Mouse (Mus musculus) regulatory T cell (primary cell): Measurements from ENCODE around the gene Tha1.

ENCODE experiments used
- in situ Hi-C: fragments of 300-600 bp; cut with MboI, MseI; formaldehyde crosslinking; loops from one replicate; pipeline ENCODE4 v1.15.1; 2025; ENCODE audit warnings: high pct_unique_total_duplicates

Gene Tha1

DNA sequence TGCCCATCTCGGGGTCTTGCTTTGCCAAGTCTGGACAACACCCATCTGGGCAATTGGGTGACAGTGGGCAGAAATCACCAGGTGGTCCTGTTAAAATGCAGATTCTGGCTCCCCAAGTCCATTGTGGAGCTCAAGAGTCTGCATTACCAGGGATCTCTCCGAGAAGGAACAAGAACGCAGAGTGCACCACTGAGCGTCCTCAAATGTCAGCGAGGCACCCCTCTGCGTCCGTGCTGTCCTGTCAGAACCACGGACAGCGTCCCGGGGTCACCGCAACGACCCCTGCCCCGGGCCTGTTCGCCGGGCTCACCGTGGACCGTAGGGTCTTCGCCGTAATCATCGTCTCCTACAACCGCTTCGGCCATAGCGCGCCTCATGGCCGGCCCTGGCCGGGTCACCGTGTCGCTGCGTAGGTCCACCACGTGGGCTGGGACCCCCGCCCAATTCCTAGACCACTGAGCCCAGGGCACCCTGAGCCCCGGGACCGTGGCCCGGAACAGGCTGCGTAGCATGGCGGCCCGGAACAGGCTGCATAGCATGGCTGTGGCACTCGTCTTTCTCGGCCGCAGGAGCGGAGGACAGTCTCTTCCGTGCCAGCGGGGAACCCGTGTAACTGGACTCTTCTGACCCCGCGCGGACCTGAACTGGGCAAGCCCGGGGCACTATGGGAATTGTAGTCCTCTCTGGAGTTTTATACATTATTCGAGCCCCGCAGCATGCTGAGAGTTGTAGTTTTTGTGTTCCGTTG, at the start of gene Tha1:
Gene Tha1 (minus strand): TSS at position 621 of the 748 bp plus-strand sequence.
- in situ Hi-C loops: loop anchor here (5.0 to 25.0 kb wide), 3 partner anchors 94 to 214 kb away; no protein-coding TSS in a partner anchor

GRCm38 (mm10) chr11:117919211-117919610, 45.9 kb upstream of the Tha1 start:
- in situ Hi-C loops: loop anchor here (5.0 kb wide), 2 partner anchors 43 to 103 kb away; no protein-coding TSS in a partner anchor

- in situ Hi-C loops: loop anchor here (5.0 kb wide), 2 partner anchors 44 to 104 kb away; no protein-coding TSS in a partner anchor
Measured at GRCm38 (mm10) chr11:117918541-117918940, 45.3 kb upstream of the Tha1 start.

- in situ Hi-C loops: loop anchor here (5.0 kb wide), 2 partner anchors 46 to 106 kb away; no protein-coding TSS in a partner anchor
Measured at GRCm38 (mm10) chr11:117915837-117916236, 42.6 kb upstream of the Tha1 start.

DNA sequence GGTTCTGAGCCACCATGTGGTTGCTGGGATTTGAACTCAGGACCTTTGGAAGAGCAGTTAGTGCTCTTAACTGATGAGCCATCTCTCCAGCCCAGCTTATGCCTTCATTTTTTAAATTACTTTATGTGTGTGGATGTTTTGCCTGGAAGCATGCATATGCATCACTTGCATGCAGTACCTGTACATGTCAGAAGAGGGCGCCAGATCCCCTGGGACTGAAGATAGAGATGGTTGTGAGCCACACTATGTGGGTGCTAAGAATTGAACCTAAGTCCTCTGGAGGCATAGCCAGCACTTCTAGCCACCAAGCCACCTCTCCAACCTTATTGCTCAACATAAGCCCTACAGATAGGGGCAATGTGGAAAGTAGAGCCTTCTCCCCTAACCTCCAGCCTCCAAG, 42.1 kb upstream of the Tha1 start:
- in situ Hi-C loops: loop anchor here (5.0 kb wide), 2 partner anchors 47 to 107 kb away; no protein-coding TSS in a partner anchor

DNA sequence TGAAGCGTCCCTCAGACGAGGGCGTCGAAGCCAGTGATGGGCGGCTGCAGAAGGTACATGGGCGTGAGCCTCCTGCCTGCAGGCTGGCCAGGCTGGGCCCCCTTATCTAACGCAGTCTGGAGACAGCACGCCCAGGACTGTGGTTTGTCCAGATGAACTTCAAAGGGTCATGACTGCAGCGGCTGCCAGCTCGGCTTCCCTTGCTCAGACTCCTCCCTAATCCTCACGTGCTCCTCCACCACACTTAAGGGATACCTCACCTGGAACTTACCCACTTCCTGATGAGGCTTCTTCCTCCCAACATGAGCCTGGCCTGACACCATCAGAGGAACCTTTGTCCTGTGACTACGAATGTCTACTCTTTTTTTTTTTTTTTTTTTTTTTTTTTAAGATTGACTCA, 41.2 kb upstream of the Tha1 start:
- in situ Hi-C loops: no loop called here

DNA sequence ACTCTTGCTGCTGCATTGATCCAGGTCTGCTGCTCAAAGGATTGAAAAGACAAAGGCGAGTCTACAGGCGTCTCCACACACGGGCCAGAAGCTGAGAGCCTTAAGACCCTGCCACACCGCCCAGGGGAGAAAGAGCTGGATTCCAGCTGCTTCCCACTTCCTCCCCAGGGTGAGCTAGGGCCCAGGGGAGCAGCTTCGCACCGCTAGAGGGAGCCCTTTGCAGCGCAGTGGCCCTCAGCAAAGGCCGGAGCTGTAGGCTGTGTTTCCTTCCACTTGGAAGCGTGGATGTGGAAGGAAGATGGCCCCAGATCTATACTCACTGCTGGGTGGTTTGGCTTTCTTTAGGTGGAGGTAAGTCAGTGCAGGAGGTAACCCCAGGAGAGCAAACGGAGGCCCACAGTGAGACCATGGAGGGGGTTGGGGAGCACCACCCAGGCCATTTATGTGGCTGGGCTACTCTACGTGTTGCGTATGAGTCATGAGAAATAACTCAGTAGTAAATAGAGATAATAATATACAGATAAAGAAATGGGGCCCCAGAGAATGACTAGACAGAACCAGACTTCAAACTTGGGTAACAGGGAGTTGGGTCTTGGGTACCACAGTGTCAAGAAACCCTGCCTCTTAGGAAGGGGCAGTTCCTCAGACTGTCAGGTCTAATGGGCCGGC, 39.5 kb upstream of the Tha1 start:
- in situ Hi-C loops: no loop called here

- in situ Hi-C loops: no loop called here
Measured at GRCm38 (mm10) chr11:117909337-117909736, 36.1 kb upstream of the Tha1 start.

DNA sequence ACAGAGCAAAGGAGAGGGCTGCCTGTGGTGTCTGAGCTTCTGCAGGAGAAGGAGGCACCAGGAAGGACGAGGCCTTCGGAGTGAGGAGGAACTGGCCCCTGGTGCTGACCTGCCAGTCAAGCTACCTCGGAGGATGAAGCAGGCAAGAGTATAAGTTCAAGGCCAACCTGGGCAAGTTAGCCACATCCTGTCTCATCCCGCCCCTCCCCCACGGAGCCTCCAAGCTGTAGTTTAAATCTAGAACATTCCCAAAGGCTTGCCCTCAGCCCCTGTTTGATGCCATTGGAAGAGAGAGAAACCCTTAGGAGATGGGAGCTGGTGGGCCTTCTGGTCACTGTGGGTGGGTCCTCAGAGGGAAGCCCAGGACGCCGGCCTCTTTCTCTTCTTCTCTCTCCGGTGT, 31.2 kb upstream of the Tha1 start:
- in situ Hi-C loops: no loop called here

GRCm38 (mm10) chr11:117902282-117902681, 29.0 kb upstream of the Tha1 start:
- in situ Hi-C loops: no loop called here

DNA sequence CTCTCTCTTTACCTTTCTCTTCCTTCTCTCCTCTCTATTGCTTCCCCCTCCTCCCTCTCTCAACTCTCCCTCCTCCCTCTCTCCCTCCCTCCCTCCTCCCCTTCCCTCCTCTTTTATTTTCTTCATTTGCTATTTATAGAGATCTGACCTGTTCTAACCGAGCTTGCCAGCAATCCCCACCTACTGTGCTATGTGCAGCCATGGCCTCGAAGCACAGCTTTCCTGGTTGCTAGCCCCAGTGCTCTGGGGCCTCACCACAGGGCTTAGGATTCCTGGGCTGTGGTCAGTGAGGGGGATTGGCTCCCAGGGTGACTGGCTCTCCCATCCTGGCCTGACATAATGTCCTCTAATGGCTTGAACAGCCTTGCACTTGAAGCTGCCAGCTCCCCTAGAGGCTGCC, 23.3 kb upstream of the Tha1 start:
- in situ Hi-C loops: no loop called here

GRCm38 (mm10) chr11:117894676-117895075, 21.4 kb upstream of the Tha1 start:
- in situ Hi-C loops: no loop called here

DNA sequence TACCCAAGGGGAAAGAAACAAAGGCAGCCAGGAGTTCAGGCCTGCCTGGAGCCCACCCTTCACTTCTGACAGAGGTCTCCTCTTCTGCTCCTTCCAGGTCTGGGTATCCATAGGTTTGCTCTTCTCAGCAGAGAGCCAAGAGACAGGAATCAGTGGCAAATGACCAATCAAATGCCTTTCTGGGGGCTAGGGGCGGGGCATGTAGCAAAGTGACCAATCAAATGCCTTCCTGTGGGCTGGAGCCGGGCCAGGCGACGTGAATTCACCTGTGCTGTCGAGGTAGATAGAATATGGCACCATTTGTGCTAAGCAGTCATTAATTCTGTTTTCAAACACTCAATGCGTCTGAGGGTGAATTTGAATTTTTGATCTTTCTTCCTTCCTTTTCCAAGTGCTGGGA, 18.9 kb upstream of the Tha1 start:
- in situ Hi-C loops: no loop called here

- in situ Hi-C loops: no loop called here
Measured at GRCm38 (mm10) chr11:117891581-117892175, 18.4 kb upstream of the Tha1 start.

GRCm38 (mm10) chr11:117890519-117891282, 17.4 kb upstream of the Tha1 start:
- in situ Hi-C loops: no loop called here

GRCm38 (mm10) chr11:117889887-117890340, 16.6 kb upstream of the Tha1 start:
- in situ Hi-C loops: no loop called here

- in situ Hi-C loops: no loop called here
Measured at GRCm38 (mm10) chr11:117888853-117889822, 15.9 kb upstream of the Tha1 start.

DNA sequence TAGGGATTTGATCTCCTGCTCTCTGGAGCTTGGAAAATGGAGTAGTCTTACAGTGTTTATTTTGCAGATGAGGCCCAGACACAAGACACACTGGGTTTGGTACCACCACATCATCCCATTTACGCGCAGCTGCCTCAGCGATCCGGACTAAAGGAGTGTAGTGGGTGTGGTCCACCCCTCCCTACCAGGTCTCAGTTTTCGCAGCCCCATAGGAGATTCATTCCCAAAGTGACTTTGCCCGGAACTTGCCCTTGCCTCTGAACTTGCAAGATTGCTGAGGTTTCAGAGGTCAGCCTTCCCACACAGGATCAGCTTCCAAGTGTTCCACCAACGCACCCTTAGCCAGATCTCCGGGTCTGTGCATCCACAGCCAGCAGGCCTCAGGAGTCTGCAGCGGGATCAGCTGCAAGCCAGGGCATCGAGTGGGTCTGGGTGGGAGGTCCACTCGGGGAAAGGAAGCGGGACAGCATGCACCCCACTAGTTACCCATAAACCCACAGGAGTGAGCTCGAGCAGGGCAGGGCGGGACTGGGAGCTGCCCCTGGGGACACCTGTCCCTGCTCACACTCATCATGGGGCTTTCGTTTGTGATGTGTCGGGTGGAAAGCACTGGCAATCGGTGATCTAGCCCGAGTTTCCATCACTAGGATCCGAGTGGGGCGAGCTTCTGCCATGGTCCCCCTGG, 15.0 kb upstream of the Tha1 start:
- in situ Hi-C loops: no loop called here

DNA sequence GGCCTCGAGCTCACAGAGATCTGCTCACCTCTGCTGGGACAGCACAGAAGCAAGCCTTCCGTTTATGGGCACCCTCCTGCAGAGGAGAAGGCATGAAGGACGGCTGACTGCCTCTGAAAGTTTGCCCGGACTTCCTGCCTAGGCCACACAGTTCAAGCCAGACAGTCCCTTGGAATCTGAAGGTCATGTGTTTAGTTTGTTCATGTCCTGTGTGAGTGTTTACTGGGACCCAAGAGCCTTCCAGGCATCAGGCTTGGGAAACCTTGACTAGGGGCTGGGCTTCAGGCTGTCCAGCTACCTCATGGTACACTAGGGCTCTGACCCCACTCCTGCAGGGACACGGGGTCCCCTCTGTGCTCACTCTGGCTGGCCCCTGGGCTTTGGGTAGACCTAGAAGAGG, 12.7 kb upstream of the Tha1 start:
- in situ Hi-C loops: no loop called here

DNA sequence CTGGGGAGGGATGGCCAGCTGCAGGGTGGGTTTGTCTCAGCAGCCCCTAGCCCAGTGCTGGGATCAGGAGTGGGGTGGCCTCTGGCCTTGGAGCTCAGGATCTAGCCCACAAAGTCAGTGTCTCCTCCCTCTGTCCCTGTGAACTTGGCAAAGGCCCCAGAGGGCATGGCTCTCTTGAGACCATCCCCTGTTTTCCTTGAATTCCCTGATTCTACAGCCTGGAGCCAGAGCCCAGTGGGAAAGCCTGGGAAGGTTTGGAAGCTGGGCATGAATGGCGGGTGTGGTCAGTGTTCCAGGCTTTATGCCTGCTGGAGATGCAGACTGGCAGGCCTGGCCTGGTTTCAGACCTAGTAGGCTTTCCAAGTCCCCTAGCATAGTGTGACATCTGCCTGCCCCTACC, 8.9 kb upstream of the Tha1 start:
- in situ Hi-C loops: no loop called here
